Mouse (Mus musculus): ENCODE data around the gene Dusp27. TPM values are rescaled to one million over a fixed set of nuclear protein-coding genes. Genes with fewer than 3 reads are reported as not detected.

Dusp27 gene
- polyA plus RNA-seq, 1 experiment from 2014 or later = 1.0 TPM

GRCm38 (mm10) chr1:166139620-166140184 lies 12.0 kb upstream of the Dusp27 start:
- no peaks in the 10 kb centered on the region for H3K27me3 ChIP-seq
- H3K36me3 ChIP-seq = no peaks in the 10 kb centered on the region
- no peak for ATAC-seq (replicated peaks; ENCODE audit: low FRiP score)
- no peak overlapping the region for H3K4me3 ChIP-seq (replicated peaks)
- H3K9me3 ChIP-seq (replicated peaks) = no peaks in the 10 kb centered on the region
- H3K27ac ChIP-seq = no peak overlapping the region
- H3K4me2 ChIP-seq = no peak overlapping the region
- WGBS = 68% methylated on average over 4 of the region's 4 CpGs
- H3K9ac ChIP-seq = no peak overlapping the region
- peaks cover 14% of the 10 kb centered on the region for H3K4me1 ChIP-seq

GRCm38 (mm10) chr1:166139113-166139512 lies 11.4 kb upstream of the Dusp27 start:
- no peaks in the 10 kb centered on the region for H3K9me3 ChIP-seq (replicated peaks)
- peaks cover 14% of the 10 kb centered on the region for H3K4me1 ChIP-seq
- H3K27ac ChIP-seq = no peak overlapping the region
- H3K4me2 ChIP-seq = no peak overlapping the region
- no peak for ATAC-seq (replicated peaks; ENCODE audit: low FRiP score)
- no peaks in the 10 kb centered on the region for H3K27me3 ChIP-seq
- 95% methylated on average over 3 of the region's 3 CpGs for WGBS
- H3K36me3 ChIP-seq = no peaks in the 10 kb centered on the region
- no peak overlapping the region for H3K9ac ChIP-seq
- no peak overlapping the region for H3K4me3 ChIP-seq (replicated peaks)

- peaks cover 14% of the 10 kb centered on the region for H3K4me1 ChIP-seq
- no peaks in the 10 kb centered on the region for H3K9me3 ChIP-seq (replicated peaks)
- H3K4me2 ChIP-seq = peak overlapping the region; percentile 7; the same call in 1 of the 2 replicates
- no peaks in the 10 kb centered on the region for H3K27me3 ChIP-seq
- no peak overlapping the region for H3K4me3 ChIP-seq (replicated peaks)
- ATAC-seq (replicated peaks; ENCODE audit: low FRiP score) = peak; percentile 41; the same call in 1 of the 2 replicates
- no peak overlapping the region for H3K9ac ChIP-seq
- H3K36me3 ChIP-seq = no peaks in the 10 kb centered on the region
- no peak overlapping the region for H3K27ac ChIP-seq
- WGBS = 35% methylated on average over 13 of the region's 13 CpGs
Observed at GRCm38 (mm10) chr1:166138136-166138535, 10.4 kb upstream of the Dusp27 start.

- H3K36me3 ChIP-seq = no peaks in the 10 kb centered on the region
- peaks cover 15% of the 10 kb centered on the region for H3K4me1 ChIP-seq
- peak overlapping the region; percentile 7; the same call in 1 of the 2 replicates for H3K4me2 ChIP-seq
- no peak overlapping the region for H3K9ac ChIP-seq
- no peaks in the 10 kb centered on the region for H3K9me3 ChIP-seq (replicated peaks)
- no peak overlapping the region for H3K27ac ChIP-seq
- WGBS = 47% methylated on average over 7 of the region's 7 CpGs
- no peaks in the 10 kb centered on the region for H3K27me3 ChIP-seq
- peak; percentile 26; the same call in 1 of the 2 replicates for ATAC-seq (replicated peaks; ENCODE audit: low FRiP score)
- no peak overlapping the region for H3K4me3 ChIP-seq (replicated peaks)
Observed at GRCm38 (mm10) chr1:166137244-166137938, 9.7 kb upstream of the Dusp27 start.

- no peaks in the 10 kb centered on the region for H3K27me3 ChIP-seq
- WGBS = 42% methylated on average over 5 of the region's 5 CpGs
- peaks cover 32% of the 10 kb centered on the region for H3K4me1 ChIP-seq
- no peaks in the 10 kb centered on the region for H3K36me3 ChIP-seq
- ATAC-seq (replicated peaks; ENCODE audit: low FRiP score) = no peak
- no peaks in the 10 kb centered on the region for H3K9me3 ChIP-seq (replicated peaks)
- H3K4me2 ChIP-seq = no peak overlapping the region
- H3K4me3 ChIP-seq (replicated peaks) = no peak overlapping the region
- no peak overlapping the region for H3K27ac ChIP-seq
- H3K9ac ChIP-seq = no peak overlapping the region
Observed at GRCm38 (mm10) chr1:166135091-166135740, 7.5 kb upstream of the Dusp27 start.

- Histone ChIP-seq H3K4me3 (replicated peaks) (no peak overlapping the region), H3K9ac (no peak overlapping the region), H3K27me3 (no peaks in the 10 kb centered on the region), H3K9me3 (replicated peaks) (no peaks in the 10 kb centered on the region), H3K4me2 (no peak overlapping the region), H3K4me1 (peaks cover 28% of the 10 kb centered on the region), H3K36me3 (no peaks in the 10 kb centered on the region), H3K27ac (0 out of 2 replicates have a peak overlapping the region, but pooled peaks have one; percentile 27)
- WGBS = 58% methylated on average over 4 of the region's 4 CpGs
- ATAC-seq (replicated peaks; ENCODE audit: low FRiP score) = no peak
Observed at GRCm38 (mm10) chr1:166132367-166132766, 4.6 kb upstream of the Dusp27 start.

GRCm38 (mm10) chr1:166130224-166130860 lies 2.6 kb upstream of the Dusp27 start, which contains the start of gene Gpa33:
Gene Gpa33, plus strand, starts transcription at chr1:166130238.
- WGBS = 72% methylated on average over 5 of the region's 5 CpGs
- H3K27ac ChIP-seq = no peak within 1 kb of the TSS
- H3K4me1 ChIP-seq = peaks cover 33% of the 10 kb centered on the region
- no peak for ATAC-seq (replicated peaks; ENCODE audit: low FRiP score)
- no peak within 1 kb of the TSS for H3K9ac ChIP-seq
- no peaks in the 10 kb centered on the region for H3K36me3 ChIP-seq
- no peak within 1 kb of the TSS for H3K4me2 ChIP-seq
- H3K4me3 ChIP-seq (replicated peaks) = no peak within 1 kb of the TSS
- H3K9me3 ChIP-seq (replicated peaks) = no peaks in the 10 kb centered on the region
- H3K27me3 ChIP-seq = no peaks in the 10 kb centered on the region

- peaks cover 33% of the 10 kb centered on the region for H3K4me1 ChIP-seq
Observed at GRCm38 (mm10) chr1:166128551-166128950, 829 bp upstream of the Dusp27 start.

GRCm38 (mm10) chr1:166126795-166127194 lies 927 bp downstream of the Dusp27 start:
- Histone ChIP-seq H3K4me1 (peaks cover 26% of the 10 kb centered on the region), H3K9me3 (replicated peaks) (no peaks in the 10 kb centered on the region), H3K27ac (no peak overlapping the region), H3K4me3 (replicated peaks) (no peak overlapping the region), H3K4me2 (no peak overlapping the region), H3K27me3 (no peaks in the 10 kb centered on the region), H3K9ac (no peak overlapping the region), H3K36me3 (no peaks in the 10 kb centered on the region)
- 51% methylated on average over 9 of the region's 9 CpGs for WGBS
- ATAC-seq (replicated peaks; ENCODE audit: low FRiP score) = no peak

More at GRCm38 (mm10) chr1:166128551-166128950, 829 bp upstream of the Dusp27 start:
- H3K27me3 ChIP-seq = no peaks in the 10 kb centered on the region
- H3K9me3 ChIP-seq (replicated peaks) = no peaks in the 10 kb centered on the region
- WGBS = 92% methylated on average over 5 of the region's 5 CpGs
- H3K4me3 ChIP-seq (replicated peaks) = no peak overlapping the region
- no peak for ATAC-seq (replicated peaks; ENCODE audit: low FRiP score)
- H3K4me2 ChIP-seq = no peak overlapping the region
- H3K27ac ChIP-seq = no peak overlapping the region
- no peaks in the 10 kb centered on the region for H3K36me3 ChIP-seq
- no peak overlapping the region for H3K9ac ChIP-seq

GRCm38 (mm10) chr1:166126290-166126689 lies 1.4 kb downstream of the Dusp27 start:
- H3K4me3 ChIP-seq (replicated peaks) = no peak overlapping the region
- H3K27ac ChIP-seq = no peak overlapping the region
- no peak for ATAC-seq (replicated peaks; ENCODE audit: low FRiP score)
- no peak overlapping the region for H3K4me2 ChIP-seq
- 88% methylated on average over 6 of the region's 6 CpGs for WGBS
- H3K9ac ChIP-seq = no peak overlapping the region
- H3K4me1 ChIP-seq = peaks cover 21% of the 10 kb centered on the region
- no peaks in the 10 kb centered on the region for H3K27me3 ChIP-seq
- no peaks in the 10 kb centered on the region for H3K9me3 ChIP-seq (replicated peaks)
- H3K36me3 ChIP-seq = no peaks in the 10 kb centered on the region

- Histone ChIP-seq H3K36me3 (no peaks in the 10 kb centered on the region), H3K9me3 (replicated peaks) (no peaks in the 10 kb centered on the region), H3K9ac (no peak overlapping the region), H3K27me3 (no peaks in the 10 kb centered on the region), H3K27ac (no peak overlapping the region), H3K4me1 (peaks cover 14% of the 10 kb centered on the region), H3K4me3 (replicated peaks) (no peak overlapping the region), H3K4me2 (no peak overlapping the region)
- WGBS = 76% methylated on average over 8 of the region's 8 CpGs
- no peak for ATAC-seq (replicated peaks; ENCODE audit: low FRiP score)
Observed at GRCm38 (mm10) chr1:166124932-166125593, 2.7 kb downstream of the Dusp27 start.
